Mouse (Mus musculus) midbrain, embryonic 14.5 days (tissue): Measurements from ENCODE around the gene Pth2. TPM values are rescaled to one million over a fixed set of nuclear protein-coding genes. Genes with fewer than 3 reads are reported as not detected.
A peak's percentile ranks its signal among the peaks of the same experiment; 100 is the strongest.

ENCODE experiments used
- ATAC-seq: fragments of 200-750 bp; cut with Nextera tagmentation; 2 replicates; pipeline ENCODE4 v1.8.0; 2017; ENCODE audit warnings: moderate number of reproducible peaks, moderate library complexity; ENCODE audit not compliant: low FRiP score, low TSS enrichment
- DNase-seq: peaks from one replicate; pipeline ENCODE4 v3.0.0-alpha.2; 2015
- H3K27ac ChIP-seq: fragments of 300-500 bp; sonication (generic); replicated peaks from 2 replicates; pipeline ENCODE4 v1.5.1; 2014; ENCODE audit warnings: mild to moderate bottlenecking, low read depth, low read length, moderate library complexity
- H3K27me3 ChIP-seq: fragments of 300-500 bp; sonication (generic); 2 replicates; pipeline ENCODE4 v1.6.1; 2014; ENCODE audit warnings: low read length, control low read depth, mixed read lengths; ENCODE audit not compliant: control insufficient read depth, insufficient read depth
- H3K36me3 ChIP-seq: fragments of 300-500 bp; sonication (generic); 2 replicates; pipeline ENCODE4 v1.6.1; 2014; ENCODE audit warnings: low read length, control low read depth; ENCODE audit not compliant: control insufficient read depth, insufficient read depth
- H3K4me1 ChIP-seq: fragments of 300-500 bp; sonication (generic); 2 replicates; pipeline ENCODE4 v1.6.1; 2014; ENCODE audit warnings: mild to moderate bottlenecking, antibody characterized with exemption, low read length, control low read depth; ENCODE audit not compliant: control insufficient read depth, insufficient read depth
- H3K4me2 ChIP-seq: fragments of 300-500 bp; sonication (generic); 2 replicates; pipeline ENCODE4 v1.6.1; 2014; ENCODE audit warnings: mild to moderate bottlenecking, low read length, moderate library complexity
- H3K4me3 ChIP-seq: fragments of 300-500 bp; sonication (generic); replicated peaks from 2 replicates; pipeline ENCODE4 v1.5.1; 2014; ENCODE audit warnings: low read depth, low read length
- H3K9ac ChIP-seq: fragments of 300-500 bp; sonication (generic); replicated peaks from 2 replicates; pipeline ENCODE4 v1.6.1; 2014; ENCODE audit warnings: mild to moderate bottlenecking, low read length, moderate library complexity
- H3K9me3 ChIP-seq: fragments of 300-500 bp; sonication (generic); 2 replicates; pipeline ENCODE4 v1.6.1; 2016; ENCODE audit warnings: low read length, control low read depth, mixed read lengths; ENCODE audit not compliant: control insufficient read depth
- WGBS: fragments of 180-500 bp; shearing (Covaris S2); extraction: QIAGEN DNeasy Blood & Tissue Kit; methylation state at CpG from one replicate; pipeline ENCODE4 v1.1.7; 2014; 5-methylcytosine and 5-hydroxymethylcytosine counted together
- polyA plus RNA-seq: library from polyadenylated mRNA; unstranded; fragments of >200 nt; fragmentation: Nextera tagmentation; extraction: Ambion mirVana; gene quantifications from 2 replicates; pipeline ENCODE4 v1.2.1, GENCODE M21; 2014

The Pth2 gene
- polyA plus RNA-seq, 1 experiment from 2014 or later = 0.68 TPM

GRCm38 (mm10) chr7:45156206-45156605 lies 24.6 kb upstream of the Pth2 start:
- Histone ChIP-seq H3K4me2 (no peak overlapping the region), H3K36me3 (peaks cover 33% of the 10 kb centered on the region; the same call in 1 of the 2 replicates), H3K4me1 (peaks cover 14% of the 10 kb centered on the region), H3K27ac (no peak overlapping the region), H3K9ac (no peak overlapping the region), H3K9me3 (no peaks in the 10 kb centered on the region), H3K4me3 (no peak overlapping the region), H3K27me3 (no peaks in the 10 kb centered on the region)
- DNase-seq (no peak), ATAC-seq (no peak)
- 95% methylated on average over 15 of the region's 15 CpGs for WGBS

- Histone ChIP-seq H3K4me1 (peaks cover 18% of the 10 kb centered on the region), H3K4me2 (no peak overlapping the region), H3K27me3 (no peaks in the 10 kb centered on the region), H3K36me3 (peaks cover 33% of the 10 kb centered on the region; the same call in 1 of the 2 replicates), H3K9me3 (no peaks in the 10 kb centered on the region), H3K27ac (no peak overlapping the region), H3K9ac (no peak overlapping the region), H3K4me3 (no peak overlapping the region)
- WGBS = 86% methylated on average over 14 of the region's 14 CpGs
- ATAC-seq = no peak
- DNase-seq = no peak
These were observed 23.3 kb upstream of the Pth2 start for GRCm38 (mm10) chr7:45157459-45157858.

- Histone ChIP-seq H3K27ac (no peak overlapping the region), H3K4me1 (peaks cover 21% of the 10 kb centered on the region), H3K9me3 (no peaks in the 10 kb centered on the region), H3K4me3 (no peak overlapping the region), H3K4me2 (no peak overlapping the region), H3K9ac (no peak overlapping the region), H3K36me3 (peaks cover 33% of the 10 kb centered on the region; the same call in 1 of the 2 replicates), H3K27me3 (peaks cover 11% of the 10 kb centered on the region)
- no peak for DNase-seq
- WGBS = 93% methylated on average over 6 of the region's 6 CpGs
- no peak for ATAC-seq
These were observed 21.8 kb upstream of the Pth2 start for GRCm38 (mm10) chr7:45158991-45159390.

- no peak overlapping the region for H3K4me2 ChIP-seq
- H3K9me3 ChIP-seq = no peaks in the 10 kb centered on the region
- WGBS = 92% methylated on average over 6 of the region's 6 CpGs
- H3K4me3 ChIP-seq = no peak overlapping the region
- no peak for DNase-seq
- H3K27ac ChIP-seq = no peak overlapping the region
- H3K36me3 ChIP-seq = peaks cover 33% of the 10 kb centered on the region; the same call in 1 of the 2 replicates
- ATAC-seq = no peak
- peaks cover 25% of the 10 kb centered on the region for H3K27me3 ChIP-seq
- no peak overlapping the region for H3K9ac ChIP-seq
- peaks cover 15% of the 10 kb centered on the region for H3K4me1 ChIP-seq
These were observed 20.4 kb upstream of the Pth2 start for GRCm38 (mm10) chr7:45160316-45160800.

GRCm38 (mm10) chr7:45160866-45161265 lies 19.9 kb upstream of the Pth2 start:
- Histone ChIP-seq H3K27me3 (peaks cover 30% of the 10 kb centered on the region), H3K4me3 (no peak overlapping the region), H3K4me2 (no peak overlapping the region), H3K27ac (no peak overlapping the region), H3K36me3 (peaks cover 33% of the 10 kb centered on the region; the same call in 1 of the 2 replicates), H3K9ac (no peak overlapping the region), H3K9me3 (no peaks in the 10 kb centered on the region), H3K4me1 (peaks cover 12% of the 10 kb centered on the region)
- WGBS = 97% methylated on average over 3 of the region's 3 CpGs
- ATAC-seq (no peak), DNase-seq (no peak)

GRCm38 (mm10) chr7:45161612-45162473 lies 19.0 kb upstream of the Pth2 start:
- peak overlapping the region; percentile 34 for H3K4me3 ChIP-seq
- H3K4me2 ChIP-seq = peak overlapping the region; percentile 66
- peaks cover 33% of the 10 kb centered on the region; the same call in 1 of the 2 replicates for H3K36me3 ChIP-seq
- H3K27ac ChIP-seq = no peak overlapping the region
- peak; percentile 85 for ATAC-seq
- H3K27me3 ChIP-seq = peaks cover 40% of the 10 kb centered on the region
- peak; percentile 95 for DNase-seq
- H3K4me1 ChIP-seq = peaks cover 12% of the 10 kb centered on the region
- 5% methylated on average over 35 of the region's 35 CpGs for WGBS
- no peaks in the 10 kb centered on the region for H3K9me3 ChIP-seq
- no peak overlapping the region for H3K9ac ChIP-seq

GRCm38 (mm10) chr7:45162551-45162950 lies 18.2 kb upstream of the Pth2 start:
- Histone ChIP-seq H3K36me3 (peaks cover 28% of the 10 kb centered on the region; the same call in 1 of the 2 replicates), H3K4me2 (peak overlapping the region; percentile 66), H3K4me1 (peaks cover 12% of the 10 kb centered on the region), H3K27ac (no peak overlapping the region), H3K27me3 (peaks cover 47% of the 10 kb centered on the region), H3K9ac (0 out of 2 replicates have a peak overlapping the region, but pooled peaks have one; percentile 16), H3K9me3 (no peaks in the 10 kb centered on the region), H3K4me3 (peak overlapping the region; percentile 34)
- WGBS = 22% methylated on average over 6 of the region's 6 CpGs
- ATAC-seq (peak; percentile 34; the same call in 1 of the 2 replicates), DNase-seq (no peak)

GRCm38 (mm10) chr7:45162996-45163615 lies 17.7 kb upstream of the Pth2 start:
- Histone ChIP-seq H3K4me2 (peak overlapping the region; percentile 66; the same call in 1 of the 2 replicates), H3K36me3 (0 out of 2 replicates have a peak, but pooled peaks cover 23% of the 10 kb centered on the region), H3K4me1 (peaks cover 16% of the 10 kb centered on the region), H3K9me3 (no peaks in the 10 kb centered on the region), H3K9ac (no peak overlapping the region), H3K27me3 (peaks cover 52% of the 10 kb centered on the region), H3K4me3 (no peak overlapping the region; the same call in 1 of the 2 replicates), H3K27ac (no peak overlapping the region)
- 72% methylated on average over 9 of the region's 9 CpGs for WGBS
- no peak for ATAC-seq
- DNase-seq = no peak
